10 mouse cellular contexts compared by ENCODE assay signal in the genomic region with DNA sequence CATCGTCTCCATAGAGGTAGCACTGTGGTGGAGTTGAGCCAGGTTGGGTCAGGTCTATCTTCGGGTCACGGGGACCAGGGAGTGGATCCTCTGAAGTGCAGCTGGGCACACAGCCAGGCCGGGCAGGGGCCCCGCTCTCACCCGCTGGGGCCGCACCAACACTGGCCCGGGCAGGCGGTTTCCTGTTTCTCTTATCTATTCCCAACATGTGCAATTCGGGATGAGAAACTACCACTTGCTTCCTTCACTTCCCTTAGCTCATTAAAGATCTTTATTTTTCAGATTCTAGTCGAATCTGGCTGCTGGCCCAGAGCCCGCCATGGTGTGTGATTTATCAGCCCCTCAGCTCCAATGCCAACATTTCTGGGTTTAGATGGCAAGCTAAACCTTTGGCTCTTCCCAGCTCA. TPM values are rescaled to one million over a fixed set of nuclear protein-coding genes. Genes with fewer than 3 reads are reported as not detected.
DNase-seq lines count a peak whose midpoint lies in the region; ATAC-seq lines count a peak whose summit lies in the region.
"Had no signal": no experiment of that assay in that cellular context is flagged by ENCODE, and none has a peak within 500 bp of the region (broad histone marks: within the 10 kb centered on the region; RNA-seq: fewer than 3 reads in every experiment).

No protein-coding gene starts in this region.

- H3K9me3 ChIP-seq in midbrain, embryonic 16.5 days (replicated peaks; ENCODE audit: control insufficient read depth, low read length, poor library complexity, severe bottlenecking) = no peaks in the 10 kb centered on the region
- H3K9me3 ChIP-seq: embryonic facial prominence, embryonic 12.5 days had no signal

- no peaks in the 10 kb centered on the region for H3K36me3 ChIP-seq in midbrain, embryonic 16.5 days (ENCODE audit: control insufficient read depth, insufficient read depth, low read length)
- H3K36me3 ChIP-seq: embryonic facial prominence, embryonic 12.5 days had no signal

- no peak overlapping the region for H3K4me2 ChIP-seq in midbrain, embryonic 16.5 days (ENCODE audit: low read length)
- H3K4me2 ChIP-seq: embryonic facial prominence, embryonic 12.5 days had no signal

- no peak overlapping the region for H3K4me3 ChIP-seq in midbrain, embryonic 16.5 days (ENCODE audit: low read depth, low read length)
- H3K4me3 ChIP-seq: embryonic facial prominence, embryonic 12.5 days had no signal

- H3K27me3 ChIP-seq in midbrain, embryonic 16.5 days (ENCODE audit: control insufficient read depth, insufficient read depth, low read depth, low read length) = no peaks in the 10 kb centered on the region
- H3K27me3 ChIP-seq: embryonic facial prominence, embryonic 12.5 days had no signal

- 83% methylated on average over 12 of the region's 12 CpGs for WGBS in midbrain, embryonic 16.5 days

- no peak for ATAC-seq in midbrain, embryonic 16.5 days

- H3K9ac ChIP-seq in midbrain, embryonic 16.5 days (ENCODE audit: low read depth, low read length) = no peak overlapping the region
- H3K9ac ChIP-seq: embryonic facial prominence, embryonic 12.5 days had no signal

- intact Hi-C loops in left cerebral cortex, postnatal 36 days (cut with DNase I) = no loop called here

- H3K27ac ChIP-seq in midbrain, embryonic 16.5 days (ENCODE audit: low read length) = no peak overlapping the region
- H3K27ac ChIP-seq: embryonic facial prominence, embryonic 12.5 days; macrophage had no signal

- peak; percentile 15 to 31 for DNase-seq in cerebellum, postnatal 14 days
- DNase-seq in cerebellum, adult 9-10 months = no peak
- peak; percentile 25 for DNase-seq in c-Kit-positive CD71-positive TER-119-negative erythroid progenitor cells, embryonic 14.5 days (ENCODE audit: low read depth)
- peak; percentile 69 for DNase-seq in kidney, adult 9 months
- DNase-seq in lung, postnatal 25 days (ENCODE audit: low spot score) = peak; percentile 53
- no peak for DNase-seq in cerebellum, adult 9-11 months
- DNase-seq in left cerebral cortex, postnatal 36 days (ENCODE audit: low spot score in 2 of 2) = no peak

- no peaks in the 10 kb centered on the region for H3K4me1 ChIP-seq in midbrain, embryonic 16.5 days (ENCODE audit: control insufficient read depth, insufficient read depth, low read length)
- H3K4me1 ChIP-seq: embryonic facial prominence, embryonic 12.5 days had no signal

RNA-seq across cellular contexts. Expression of a gene that starts 7.3 kb away (rescaled TPM):
- polyA plus RNA-seq in midbrain, embryonic 16.5 days (2015; fragmentation: Nextera tagmentation; extraction: Ambion mirVana) = not detected in 2 replicates
- not detected for total RNA-seq in left cerebral cortex, postnatal 36 days (2021)
- polyA plus RNA-seq: embryonic facial prominence, embryonic 12.5 days; macrophage had no signal

RNA-seq across cellular contexts. Expression of a gene that starts 8.0 kb away (rescaled TPM):
- 2.4 and 2.8 TPM in 2 replicates for polyA plus RNA-seq in midbrain, embryonic 16.5 days (2015; fragmentation: Nextera tagmentation; extraction: Ambion mirVana)
- total RNA-seq in left cerebral cortex, postnatal 36 days (2021) = under 1 TPM; 0.82 to 0.86 TPM

RNA-seq across cellular contexts. Expression of a gene that starts 13.7 kb away (rescaled TPM):
- 46.3 and 49.6 TPM in 2 replicates for polyA plus RNA-seq in midbrain, embryonic 16.5 days (2015; fragmentation: Nextera tagmentation; extraction: Ambion mirVana)
- total RNA-seq in left cerebral cortex, postnatal 36 days (2021) = 10 to 100 TPM; 19.1 to 19.7 TPM

RNA-seq across cellular contexts. Expression of a gene that starts 32.2 kb away (rescaled TPM):
- polyA plus RNA-seq in midbrain, embryonic 16.5 days (2015; fragmentation: Nextera tagmentation; extraction: Ambion mirVana) = 16.4 and 16.7 TPM in 2 replicates
- total RNA-seq in left cerebral cortex, postnatal 36 days (2021) = 10 to 100 TPM; 33.8 to 38.0 TPM

RNA-seq across cellular contexts. Expression of a gene that starts 50.8 kb away (rescaled TPM):
- 152 and 157 TPM in 2 replicates for polyA plus RNA-seq in midbrain, embryonic 16.5 days (2015; fragmentation: Nextera tagmentation; extraction: Ambion mirVana)
- total RNA-seq in left cerebral cortex, postnatal 36 days (2021) = 100 to 1,000 TPM; 148 to 149 TPM

Comparison
In these comparisons a context has a peak if more than half of its experiments do, and no peak if none do; other contexts are left out.
1. DNase-seq: peak in cerebellum, postnatal 14 days (2 of 2), c-Kit-positive CD71-positive TER-119-negative erythroid progenitor cells, embryonic 14.5 days (single experiment), kidney, adult 9 months (single experiment) and lung, postnatal 25 days (single experiment); none in cerebellum, adult 9-10 months (single experiment), cerebellum, adult 9-11 months (single experiment) and left cerebral cortex, postnatal 36 days (0 of 2).